ENCODE assay signal across 8 mouse cellular contexts in the genomic region with DNA sequence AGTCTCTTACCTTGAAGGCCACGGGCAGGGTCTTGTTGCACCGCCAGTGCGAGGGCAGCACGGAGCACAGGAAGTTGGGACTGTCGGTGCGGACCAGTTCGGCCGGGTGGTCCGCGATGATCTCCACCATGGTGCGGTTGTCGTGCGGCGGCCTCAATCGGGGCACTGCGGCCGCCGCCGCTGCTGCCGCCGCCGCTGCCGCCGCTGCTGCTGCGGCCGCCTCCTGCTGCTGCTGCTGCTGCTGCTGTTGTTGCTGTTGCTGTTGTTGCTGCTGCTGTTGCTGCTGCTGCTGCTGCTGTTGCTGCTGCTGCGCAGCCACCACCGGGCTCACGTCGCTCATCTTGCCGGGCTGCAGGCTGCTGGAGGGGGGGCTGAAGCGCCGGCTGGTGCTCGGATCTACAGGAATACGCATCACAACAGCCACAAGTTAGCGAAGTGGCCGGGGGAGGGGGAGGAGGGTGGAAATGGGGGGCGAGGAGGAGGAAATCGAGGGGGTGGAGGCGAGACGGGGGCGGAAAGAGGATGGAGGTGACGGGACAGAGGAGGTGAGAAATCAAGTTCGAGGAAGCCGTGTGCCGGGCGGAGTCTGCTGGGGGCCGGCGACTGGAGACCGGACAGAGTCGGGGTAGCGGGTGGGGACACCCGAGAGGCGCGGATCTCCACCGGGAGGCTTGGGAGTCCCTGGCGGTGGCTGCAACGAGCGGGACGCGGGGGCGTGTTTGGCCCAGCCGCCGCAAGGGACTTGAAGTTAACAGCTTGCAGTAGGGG. TPM values are rescaled to one million over a fixed set of nuclear protein-coding genes. Genes with fewer than 3 reads are reported as not detected.
A peak's percentile ranks its signal among the peaks of the same experiment; 100 is the strongest.
DNase-seq lines count a peak whose midpoint lies in the region; ATAC-seq and TF ChIP-seq lines count a peak whose summit lies in the region.

No protein-coding gene starts in this region.

- peaks cover 76% of the 10 kb centered on the region for H3K79me2 ChIP-seq in myocyte (ENCODE audit: control insufficient read depth, insufficient read depth)

- intact Hi-C loops in gastrocnemius, adult 2 months (cut with DNase I), result loop anchor here (2.0 to 10.0 kb wide), 5 partner anchors 121 to 637 kb away; no protein-coding TSS in a partner anchor

- peaks cover 89% of the 10 kb centered on the region for H3K27me3 ChIP-seq in intestine, embryonic 14.5 days (replicated peaks; ENCODE audit: control insufficient read depth, insufficient read depth, low read length)
- H3K27me3 ChIP-seq in liver, embryonic 13.5 days, result peaks cover 82% of the 10 kb centered on the region
- H3K27me3 ChIP-seq in myocyte (ENCODE audit: control insufficient read depth, insufficient read depth, insufficient read length), result no peaks in the 10 kb centered on the region
- H3K27me3 ChIP-seq in stomach, postnatal 0 days (ENCODE audit: control insufficient read depth, insufficient read depth, low read length), result peaks cover 3% of the 10 kb centered on the region; the same call in 1 of the 2 replicates

- peak overlapping the region; percentile 90 for H3K4me3 ChIP-seq in bone marrow, adult 2 months (replicated peaks; ENCODE audit: control insufficient read depth, low read depth, low read length)
- H3K4me3 ChIP-seq in gastrocnemius, adult 2 months, result peak overlapping the region; percentile 87
- H3K4me3 ChIP-seq in intestine, embryonic 14.5 days (ENCODE audit: low read depth, low read length), result peak overlapping the region; percentile 54
- peak overlapping the region; percentile 60 for H3K4me3 ChIP-seq in liver, embryonic 13.5 days (replicated peaks)
- peak overlapping the region; percentile 98 for H3K4me3 ChIP-seq in myocyte
- peak overlapping the region; percentile 69 for H3K4me3 ChIP-seq in stomach, postnatal 0 days (ENCODE audit: low read depth, low read length)

- H3K4me1 ChIP-seq in bone marrow, adult 2 months (ENCODE audit: control insufficient read depth, insufficient read depth, low read length), result no peaks in the 10 kb centered on the region; the same call in 1 of the 2 replicates
- H3K4me1 ChIP-seq in intestine, embryonic 14.5 days (replicated peaks; ENCODE audit: control insufficient read depth, insufficient read depth, low read length), result peaks cover 10% of the 10 kb centered on the region
- H3K4me1 ChIP-seq in liver, embryonic 13.5 days (replicated peaks), result peaks cover 21% of the 10 kb centered on the region
- no peaks in the 10 kb centered on the region; the same call in 1 of the 2 replicates for H3K4me1 ChIP-seq in stomach, postnatal 0 days (replicated peaks; ENCODE audit: control insufficient read depth, insufficient read depth)

- WGBS in bone marrow, adult 2 months, result under 1% methylated on average over 64 of the region's 64 CpGs
- 0% methylated on average over 46 of the region's 64 CpGs for WGBS in intestine, embryonic 14.5 days
- under 1% methylated on average over 64 of the region's 64 CpGs for WGBS in liver, embryonic 13.5 days (ENCODE audit: insufficient replicate concordance)
- WGBS in stomach, postnatal 0 days, result under 1% methylated on average over 57 of the region's 64 CpGs

- peak; percentile 23 for DNase-seq in kidney, adult 11 months
- no peak for DNase-seq in kidney, adult 9 months
- no peak for DNase-seq in gastrocnemius, adult 2 months
- peak; percentile 87 for DNase-seq in intestine, embryonic 14.5 days (ENCODE audit: low spot score)
- DNase-seq in liver, embryonic 13.5 days, result no peak
- DNase-seq in stomach, postnatal 0 days (ENCODE audit: low spot score), result peak; percentile 23

- TF ChIP-seq POLR2A in bone marrow, adult 2 months (IDR thresholded peaks at IDR 0.05; ENCODE audit: borderline replicate concordance, control insufficient read depth, low read depth, low read length), result peak; percentile 28; the same call in 1 of the 2 replicates
- peak; percentile 40 for TF ChIP-seq POLR2A in myocyte (IDR thresholded peaks at IDR 0.05; ENCODE audit: insufficient read length, low read depth)

- ATAC-seq in intestine, embryonic 14.5 days (replicated peaks; ENCODE audit: low FRiP score, low TSS enrichment, low read depth), result peak; percentile 53
- ATAC-seq in liver, embryonic 13.5 days (ENCODE audit: low read depth), result no peak
- peak; percentile 51; the same call in 1 of the 2 replicates for ATAC-seq in stomach, postnatal 0 days (ENCODE audit: low FRiP score, low TSS enrichment)

- peak overlapping the region; percentile 88 for H3ac ChIP-seq in myocyte (ENCODE audit: control insufficient read depth, insufficient read length)

- TF ChIP-seq EP300 in stomach, postnatal 0 days (optimal IDR thresholded peaks at IDR 0.05), result no peak

- H3K4me2 ChIP-seq in intestine, embryonic 14.5 days (ENCODE audit: low read length), result peak overlapping the region; percentile 93
- H3K4me2 ChIP-seq in liver, embryonic 13.5 days, result peak overlapping the region; percentile 68
- peak overlapping the region; percentile 84 for H3K4me2 ChIP-seq in myocyte (ENCODE audit: low read depth)
- peak overlapping the region; percentile 90 for H3K4me2 ChIP-seq in stomach, postnatal 0 days (replicated peaks; ENCODE audit: low read depth)

- peak overlapping the region; percentile 45; the same call in 1 of the 2 replicates for H3K9ac ChIP-seq in intestine, embryonic 14.5 days (ENCODE audit: low read length)
- H3K9ac ChIP-seq in liver, embryonic 13.5 days, result peak overlapping the region; percentile 40
- H3K9ac ChIP-seq in stomach, postnatal 0 days (ENCODE audit: low read length), result peak overlapping the region; percentile 58

- H3K9me3 ChIP-seq in intestine, embryonic 14.5 days (ENCODE audit: control insufficient read depth, low read length), result no peaks in the 10 kb centered on the region
- H3K9me3 ChIP-seq in liver, embryonic 13.5 days (replicated peaks), result no peaks in the 10 kb centered on the region
- H3K9me3 ChIP-seq in stomach, postnatal 0 days (ENCODE audit: control insufficient read depth, low read length), result no peaks in the 10 kb centered on the region

- no peaks in the 10 kb centered on the region for H3K36me3 ChIP-seq in intestine, embryonic 14.5 days (ENCODE audit: control insufficient read depth, insufficient read depth, low read length)
- no peaks in the 10 kb centered on the region for H3K36me3 ChIP-seq in liver, embryonic 13.5 days
- H3K36me3 ChIP-seq in myocyte (ENCODE audit: control insufficient read depth, insufficient read depth), result no peaks in the 10 kb centered on the region
- no peaks in the 10 kb centered on the region for H3K36me3 ChIP-seq in stomach, postnatal 0 days (ENCODE audit: control insufficient read depth, insufficient read depth, low read length)

- peak overlapping the region; percentile 98 for H3K27ac ChIP-seq in bone marrow, adult 2 months (ENCODE audit: control insufficient read depth, insufficient read depth, low read depth, low read length, poor library complexity)
- H3K27ac ChIP-seq in gastrocnemius, adult 2 months, result peak overlapping the region; percentile 81
- H3K27ac ChIP-seq in intestine, embryonic 14.5 days (ENCODE audit: low read depth), result no peak overlapping the region
- H3K27ac ChIP-seq in liver, embryonic 13.5 days, result no peak overlapping the region
- H3K27ac ChIP-seq in stomach, postnatal 0 days (replicated peaks), result peak overlapping the region; percentile 49

- TF ChIP-seq CTCF in bone marrow, adult 2 months (IDR thresholded peaks at IDR 0.05; ENCODE audit: control insufficient read depth, insufficient read depth, low read length), result no peak
- TF ChIP-seq CTCF in gastrocnemius, adult 2 months (IDR thresholded peaks at IDR 0.05), result no peak
- no peak for TF ChIP-seq CTCF in stomach, postnatal 0 days (IDR thresholded peaks at IDR 0.05; ENCODE audit: low read depth)

TF ChIP-seq in myocyte, 11 proteins besides CTCF, POLR2A, EP300 and RAD21:
- TF ChIP-seq MAX (IDR thresholded peaks at IDR 0.05; ENCODE audit: low read depth) (no peak), POLR2AphosphoS2 (IDR thresholded peaks at IDR 0.05; ENCODE audit: insufficient read length, low read depth) (peak; percentile 28), CEBPB (IDR thresholded peaks at IDR 0.05; ENCODE audit: insufficient read depth, poor library complexity, severe bottlenecking) (no peak), TCF3 (IDR thresholded peaks at IDR 0.05; ENCODE audit: insufficient read length, low read depth) (no peak)

RNA-seq across cellular contexts. Expression of a gene that starts 41.5 kb away (rescaled TPM):
- 9.5 and 12.6 TPM in 2 replicates for polyA plus RNA-seq in bone marrow, adult 2 months (2011; ENCODE audit: insufficient read depth, insufficient read length, low replicate concordance, missing spikeins)
- 10 to 100 TPM; 10.2 to 10.8 TPM for total RNA-seq in gastrocnemius, adult 2 months (2021)
- polyA plus RNA-seq in intestine, embryonic 14.5 days (2014; fragmentation: Nextera tagmentation; extraction: Ambion mirVana), result 18.8 and 20.6 TPM in 2 replicates
- polyA plus RNA-seq in liver, embryonic 13.5 days (2015; fragmentation: Nextera tagmentation; extraction: Ambion mirVana), result 7.8 and 8.7 TPM in 2 replicates
- polyA plus RNA-seq in myocyte (2012; fragmentation: generic; extraction: Trizol), result 30.9 TPM
- polyA plus RNA-seq in stomach, postnatal 0 days (2015; fragmentation: Nextera tagmentation; extraction: Ambion mirVana), result 8.9 and 10.7 TPM in 2 replicates

Comparison
In these comparisons a context has a peak if more than half of its experiments do, and no peak if none do; other contexts are left out.
1. DNase-seq: peak in kidney, adult 11 months (single experiment), intestine, embryonic 14.5 days (single experiment) and stomach, postnatal 0 days (single experiment); none in kidney, adult 9 months (single experiment), gastrocnemius, adult 2 months (single experiment) and liver, embryonic 13.5 days (single experiment).
2. H3K27ac ChIP-seq: peak in bone marrow, adult 2 months (single experiment), gastrocnemius, adult 2 months (single experiment) and stomach, postnatal 0 days (single experiment); none in intestine, embryonic 14.5 days (single experiment) and liver, embryonic 13.5 days (single experiment).
3. Peak in every context shown above with its lines, with median percentiles within 50 percentile points of each other: H3K4me3 ChIP-seq, H3K4me2 ChIP-seq and H3K9ac ChIP-seq.